Mouse (Mus musculus) brain, embryonic 14.5 days (tissue): ENCODE measurements at regions not wholly inside any gene's neighbourhood (a gene's known extent, or its start where the extent isn't known, plus 50 kb on each side); places are given as distances from the start of the nearest gene placed in this dataset.

ENCODE experiments used
- DNase-seq: peaks from one replicate; pipeline ENCODE4 v3.0.0-alpha.2; 2011; ENCODE audit warnings: low read depth
- CTCF ChIP-seq: fragments of 200-500 bp; IDR thresholded peaks from 2 replicates; pipeline ENCODE4 v1.5.1; 2012; ENCODE audit warnings: inconsistent platforms, mild to moderate bottlenecking, moderate library complexity, borderline replicate concordance; ENCODE audit not compliant: insufficient read depth, insufficient read length; ENCODE audit errors: extremely low read depth
- POLR2A ChIP-seq: fragments of 200-500 bp; IDR thresholded peaks from 2 replicates; pipeline ENCODE4 v1.6.1; 2012; ENCODE audit warnings: mild to moderate bottlenecking, inconsistent platforms, borderline replicate concordance; ENCODE audit not compliant: poor library complexity, insufficient read depth, insufficient read length, severe bottlenecking; ENCODE audit errors: extremely low read depth

DNA sequence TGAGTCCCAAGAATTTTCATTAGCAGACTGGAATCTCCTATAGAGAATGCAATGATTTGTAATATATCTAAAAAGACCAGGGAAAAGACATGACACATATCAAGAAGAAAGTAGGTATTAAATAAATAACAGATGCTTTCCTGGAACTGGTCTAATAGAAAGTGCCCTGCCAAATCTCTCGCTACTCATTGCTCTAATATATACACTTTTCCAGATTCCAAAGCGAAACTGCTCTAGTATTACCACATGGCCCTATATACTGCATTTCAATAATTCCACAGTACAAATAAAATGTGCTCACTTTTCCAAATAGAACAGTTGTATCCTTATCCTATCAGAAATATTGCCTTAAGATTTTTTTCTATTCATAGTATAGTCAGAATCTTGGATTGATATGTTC is 909.0 kb upstream of the Cited2 start:
- TF ChIP-seq POLR2A (no peak), CTCF (no peak)

DNA sequence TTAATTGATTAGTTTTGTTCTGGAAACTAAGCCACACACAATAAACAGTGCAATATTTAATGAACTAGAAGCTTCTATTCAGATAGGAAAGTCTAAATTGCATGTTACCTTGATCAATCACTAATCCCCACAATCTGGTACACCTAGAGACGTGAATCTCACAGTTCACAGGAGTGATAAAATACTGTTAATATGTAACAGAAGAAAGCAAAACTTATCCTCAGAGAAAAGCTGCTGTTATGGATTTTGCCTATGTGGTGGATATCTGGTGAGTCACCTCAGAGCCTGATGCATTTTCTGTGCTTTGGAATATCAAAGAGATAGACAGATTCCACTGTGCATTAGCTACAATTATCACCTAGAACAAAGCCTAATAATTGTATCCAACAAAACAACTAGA is 861.5 kb upstream of the Cited2 start:
- no peak for DNase-seq
- TF ChIP-seq CTCF: no peak
- TF ChIP-seq POLR2A: no peak

More for the DNA sequence above, 909.0 kb upstream of the Cited2 start:
- DNase-seq: no peak

DNA sequence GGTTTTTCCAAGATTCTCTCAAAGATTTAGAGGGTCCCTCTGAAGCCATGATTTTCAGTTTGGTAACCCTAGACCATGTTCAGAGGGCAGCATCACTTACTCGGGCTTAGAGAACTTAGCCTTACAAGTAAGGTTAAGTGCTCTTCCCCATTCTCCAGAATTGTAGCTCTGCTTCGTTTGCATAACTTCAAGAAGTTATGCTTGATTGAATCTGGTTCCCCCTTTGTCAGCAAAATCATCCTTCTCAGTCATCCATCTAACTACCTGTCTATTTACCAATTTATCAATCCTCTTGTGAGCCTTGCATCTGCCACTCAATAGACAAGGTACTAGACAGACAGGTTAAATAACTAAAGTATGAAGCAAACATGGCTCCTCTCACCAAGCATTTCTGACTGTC is 856.1 kb upstream of the Cited2 start:
- no peak for DNase-seq
- TF ChIP-seq CTCF (no peak), POLR2A (no peak)

DNA sequence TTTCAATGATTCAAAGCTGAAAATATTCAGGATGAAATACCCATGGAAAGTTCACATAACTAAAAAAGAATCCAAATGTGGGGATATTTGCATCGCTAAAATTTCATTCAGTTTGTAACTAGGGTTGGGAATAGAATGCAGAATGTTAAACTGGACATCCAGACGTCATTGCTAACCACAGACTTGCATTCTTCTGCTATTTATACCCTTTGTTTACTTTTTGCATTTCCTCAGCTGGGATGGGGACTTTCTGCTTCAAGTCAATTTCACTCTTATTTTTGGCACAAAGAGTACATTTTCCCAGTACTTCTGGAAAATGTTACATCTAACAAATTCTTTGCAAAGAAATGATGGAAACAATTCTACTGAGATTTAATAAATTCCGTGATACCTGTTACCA is 848.9 kb upstream of the Cited2 start:
- DNase-seq: no peak
- no peak for TF ChIP-seq POLR2A
- no peak for TF ChIP-seq CTCF

DNA sequence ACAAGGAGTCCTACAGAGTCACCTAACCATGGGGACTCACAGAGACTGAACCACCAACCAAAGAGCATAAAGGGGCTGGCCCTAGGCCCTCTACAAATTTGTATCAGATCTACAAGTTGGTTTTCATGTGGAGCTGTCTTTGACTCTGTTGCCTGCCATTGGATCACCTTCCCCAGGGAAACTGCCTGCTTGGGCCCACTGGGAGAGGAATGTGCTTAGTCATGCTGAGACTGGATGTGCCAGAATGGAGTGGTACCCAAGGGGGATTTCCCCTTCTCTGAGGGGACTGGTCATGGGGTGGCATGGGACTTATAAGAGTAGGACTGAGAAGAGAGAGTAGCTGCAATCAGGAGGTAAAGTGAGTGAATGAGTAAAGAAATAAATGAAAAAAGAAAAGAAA is 844.8 kb upstream of the Cited2 start:
- TF ChIP-seq CTCF (no peak), POLR2A (no peak)
- no peak for DNase-seq

DNA sequence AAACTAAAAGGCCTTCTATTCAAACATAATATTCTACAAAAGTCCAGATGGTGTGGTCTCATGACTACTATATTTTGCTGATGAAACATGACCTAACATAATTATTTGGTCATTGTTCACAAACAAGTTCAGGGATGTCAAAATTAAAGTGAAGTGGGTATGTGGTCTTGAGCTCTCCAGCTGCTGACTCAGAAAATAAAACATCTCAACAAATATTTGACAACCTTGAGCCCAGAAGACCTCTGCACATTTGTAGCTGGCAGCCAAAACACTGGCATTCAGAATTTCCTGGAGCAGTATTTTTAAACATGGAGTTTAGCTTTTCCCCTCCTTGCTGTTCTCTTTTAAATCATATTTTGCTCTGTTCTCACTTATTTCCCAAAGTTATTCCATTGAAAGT is 829.7 kb upstream of the Cited2 start:
- TF ChIP-seq POLR2A (no peak), CTCF (no peak)
- no peak for DNase-seq

DNA sequence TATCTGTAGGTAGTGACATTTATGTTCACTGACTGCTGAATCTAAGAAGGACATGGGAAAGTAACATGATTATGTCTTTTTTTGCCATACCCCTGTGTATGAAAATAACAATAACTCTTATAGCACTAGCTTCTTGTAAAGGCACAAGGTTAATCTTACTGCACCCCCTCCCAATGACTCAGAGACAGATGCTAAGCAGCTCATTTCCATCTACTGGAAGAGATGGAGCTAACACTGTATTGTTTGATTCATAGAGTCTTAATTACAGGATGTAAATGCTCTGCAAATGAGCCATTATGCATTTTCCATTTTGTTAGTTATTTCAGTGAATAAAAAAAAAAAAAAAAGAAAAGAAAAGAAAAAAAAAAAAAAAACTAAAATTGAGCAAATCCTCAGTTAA is 827.7 kb upstream of the Cited2 start:
- peak; percentile 74 for DNase-seq
- no peak for TF ChIP-seq POLR2A
- no peak for TF ChIP-seq CTCF

DNA sequence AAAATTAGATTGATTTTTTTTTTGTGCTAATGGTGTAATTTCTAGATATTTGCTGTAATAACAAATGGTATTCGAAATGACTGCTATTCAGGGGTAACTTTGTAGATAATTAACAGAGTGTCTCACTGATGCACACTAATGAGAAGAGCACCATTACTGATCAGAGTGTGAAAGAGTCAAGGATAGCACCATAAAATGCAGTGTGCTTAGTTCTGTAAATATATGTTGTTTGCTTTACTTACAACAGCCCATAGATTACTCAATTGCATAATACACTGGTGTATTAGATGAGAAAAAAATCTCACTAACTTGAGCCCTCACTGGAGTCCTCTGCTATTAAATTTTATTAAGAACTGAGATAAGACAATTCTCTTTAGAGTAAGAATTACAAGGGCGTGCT is 800.1 kb upstream of the Cited2 start:
- no peak for TF ChIP-seq POLR2A
- no peak for TF ChIP-seq CTCF
- DNase-seq: no peak

DNA sequence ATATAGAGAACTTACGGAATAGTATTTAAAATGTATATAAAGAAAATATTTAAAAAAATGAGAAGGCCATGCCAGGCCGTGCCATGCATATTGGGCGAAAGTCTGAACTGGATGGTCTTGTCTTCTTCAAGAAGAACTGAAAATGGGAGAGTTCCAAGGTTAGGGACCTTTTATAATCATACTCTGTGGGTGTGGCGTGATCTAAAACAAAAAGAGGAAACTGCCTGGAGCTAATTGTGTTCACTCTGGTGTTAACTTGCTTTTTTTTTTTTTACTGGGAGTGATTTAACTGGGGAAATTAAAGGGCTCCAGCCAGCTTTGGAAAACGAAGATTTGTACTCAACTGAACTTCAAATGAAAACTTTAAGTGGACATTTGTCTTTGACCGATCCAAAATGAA is 799.2 kb upstream of the Cited2 start:
- no peak for DNase-seq
- TF ChIP-seq CTCF: no peak
- TF ChIP-seq POLR2A: no peak

DNA sequence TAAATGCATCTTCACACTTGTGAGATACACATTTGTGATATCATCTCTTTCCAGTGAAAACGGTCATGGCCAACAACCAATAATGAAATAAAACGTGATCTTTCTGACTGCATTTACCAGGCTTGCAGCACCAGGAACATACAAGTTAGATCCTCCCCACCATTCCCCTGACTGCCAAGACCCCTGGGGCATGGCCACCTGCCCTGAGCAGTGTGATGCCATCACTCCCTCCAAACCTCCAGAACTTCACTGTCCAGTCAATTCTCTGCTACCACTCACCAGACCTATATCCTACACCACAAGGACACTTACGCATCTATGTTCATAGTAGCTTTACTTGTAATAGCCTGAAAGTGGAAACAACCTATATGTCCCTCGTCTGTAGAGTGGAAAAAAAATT is 785.3 kb upstream of the Cited2 start:
- DNase-seq: no peak
- TF ChIP-seq CTCF (no peak), POLR2A (no peak)

DNA sequence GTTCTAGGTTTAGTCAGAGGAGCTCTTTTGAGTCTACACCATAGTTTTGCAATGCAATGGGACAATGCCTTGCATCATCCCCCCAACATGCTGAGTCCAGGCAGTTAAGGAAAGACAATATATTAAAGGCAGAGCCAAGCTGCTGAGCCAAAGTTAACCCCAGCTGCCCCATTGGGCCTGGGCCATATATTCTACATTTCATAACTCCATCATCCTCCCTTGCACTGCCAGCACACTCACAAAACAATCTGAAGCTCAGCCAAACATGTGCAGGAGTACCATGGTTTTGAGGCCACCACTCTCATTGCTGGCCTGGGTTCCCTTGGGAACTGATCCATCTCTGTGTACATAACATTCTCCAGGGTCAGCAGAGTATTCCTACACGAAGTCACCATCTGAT is 771.4 kb upstream of the Cited2 start:
- DNase-seq: no peak
- TF ChIP-seq POLR2A (no peak), CTCF (no peak)

DNA sequence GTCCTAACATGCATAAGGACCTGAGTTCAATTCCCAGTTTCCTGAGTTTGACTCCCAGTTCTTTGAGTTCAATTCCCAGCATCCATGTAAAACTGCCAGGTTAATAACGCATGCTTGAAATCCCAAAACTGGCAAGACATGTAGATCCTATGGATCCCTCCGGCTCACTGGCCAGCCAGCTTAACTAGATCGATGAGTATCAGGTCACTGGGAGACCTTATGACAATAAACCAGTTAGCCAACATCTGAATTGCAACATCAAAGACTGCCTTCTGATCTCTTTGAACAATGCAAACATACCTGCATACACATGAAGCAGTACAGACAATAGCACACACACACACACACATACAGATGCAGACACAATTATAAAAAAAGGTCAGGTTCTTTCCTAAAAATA is 762.0 kb upstream of the Cited2 start:
- DNase-seq: no peak
- no peak for TF ChIP-seq POLR2A
- TF ChIP-seq CTCF: no peak

DNA sequence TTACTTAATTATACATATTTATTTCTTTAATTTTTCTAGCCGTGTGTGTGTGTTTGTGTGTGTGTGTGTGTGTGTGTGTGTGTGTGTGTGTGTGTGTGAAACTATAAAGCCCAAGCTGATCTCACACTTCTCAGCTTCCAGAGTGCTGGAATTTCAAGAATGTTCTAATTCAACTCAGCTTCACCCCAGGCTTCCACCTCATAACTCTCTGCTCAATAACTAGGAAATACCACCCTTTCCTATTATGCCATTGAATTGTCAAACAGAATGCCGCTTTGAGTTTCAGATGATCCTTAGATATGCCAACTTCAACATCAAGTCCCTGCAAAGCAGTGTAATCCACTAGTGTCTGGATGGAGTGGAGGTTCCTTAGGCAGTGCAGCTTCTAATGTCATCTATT is 760.6 kb upstream of the Cited2 start:
- no peak for DNase-seq
- no peak for TF ChIP-seq POLR2A
- no peak for TF ChIP-seq CTCF

DNA sequence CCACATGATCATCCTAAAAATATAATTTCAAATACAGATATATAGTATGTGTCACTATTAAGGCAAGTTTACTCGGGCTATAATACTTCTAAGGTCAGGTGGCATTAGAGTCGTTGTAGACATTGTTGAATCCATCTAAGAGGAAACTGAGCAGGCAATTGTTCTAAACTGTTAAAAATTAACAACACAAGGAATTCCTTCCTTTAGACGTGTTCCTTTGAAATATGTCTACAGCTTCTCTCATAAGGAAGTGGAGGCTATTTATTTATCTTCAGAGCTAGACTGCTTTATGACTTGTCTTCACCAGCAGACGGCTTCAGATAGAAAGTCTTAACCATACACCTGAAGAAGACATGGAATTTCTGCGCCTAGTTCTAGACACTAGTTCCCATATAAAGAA is 744.2 kb upstream of the Cited2 start:
- TF ChIP-seq CTCF (no peak), POLR2A (no peak)

DNA sequence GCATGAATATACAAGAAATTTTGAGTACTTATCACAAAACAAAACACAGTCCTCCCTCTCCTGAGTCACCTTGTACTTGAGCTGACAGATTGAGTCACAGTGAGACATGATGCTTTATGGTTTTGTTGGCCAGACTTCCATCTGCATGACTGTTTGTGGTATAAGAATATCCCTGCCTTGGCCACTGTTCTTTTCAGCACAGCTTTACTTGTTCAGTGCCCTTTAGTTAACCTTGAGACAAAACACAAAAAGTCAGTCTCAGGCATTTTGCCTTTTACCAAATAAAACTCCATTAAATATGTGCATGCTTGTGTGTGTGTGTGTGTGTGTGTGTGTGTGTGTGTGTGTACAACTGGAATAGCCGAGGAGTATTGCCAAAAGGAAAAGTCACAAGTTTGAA is 732.8 kb upstream of the Cited2 start:
- no peak for TF ChIP-seq POLR2A
- TF ChIP-seq CTCF: no peak
- no peak for DNase-seq

More for the DNA sequence above, 744.2 kb upstream of the Cited2 start:
- no peak for DNase-seq

DNA sequence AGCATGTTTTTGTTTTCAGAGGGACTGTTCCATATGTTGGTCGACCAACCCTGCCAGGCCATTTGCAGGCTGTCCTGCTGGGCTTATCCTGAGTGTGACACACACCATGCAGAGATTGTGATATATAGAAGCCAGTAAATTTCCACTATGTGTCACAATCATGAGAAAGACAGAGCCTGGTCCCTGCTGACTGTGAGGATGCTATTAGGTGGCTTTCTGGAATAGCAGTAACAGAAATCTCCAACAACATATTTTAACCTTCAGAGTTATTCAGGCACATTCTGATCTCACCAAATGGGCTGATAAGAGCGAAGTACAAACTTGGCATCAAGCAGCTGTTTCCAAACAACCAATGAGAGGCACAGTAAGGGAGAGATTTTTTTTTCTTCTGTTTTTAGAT is 729.2 kb upstream of the Cited2 start:
- TF ChIP-seq CTCF (no peak), POLR2A (no peak)
- DNase-seq: peak; percentile 42

DNA sequence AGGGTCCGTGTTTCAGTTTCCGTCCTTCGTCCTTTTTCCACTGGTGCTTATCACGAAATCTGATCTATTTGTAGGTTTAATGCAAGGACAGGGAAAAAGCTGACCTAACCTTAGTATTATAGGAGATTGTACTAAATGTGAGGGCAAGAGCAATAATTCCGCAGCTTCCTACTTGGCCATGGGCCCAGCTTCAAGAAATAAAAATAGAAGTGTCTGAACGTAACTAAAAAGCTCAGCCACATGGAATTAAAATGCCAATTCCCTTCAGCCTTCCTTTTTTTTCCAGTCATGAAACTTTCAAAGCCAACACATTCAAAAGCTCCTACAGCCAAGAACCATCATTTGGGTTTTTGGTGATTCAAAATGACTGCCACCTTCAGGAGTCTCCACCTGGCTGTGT is 728.5 kb upstream of the Cited2 start:
- no peak for DNase-seq
- TF ChIP-seq POLR2A (no peak), CTCF (no peak)
